Mouse (Mus musculus): ENCODE data around the gene Rex1bd. TPM values are rescaled to one million over a fixed set of nuclear protein-coding genes. Genes with fewer than 3 reads are reported as not detected.

Rex1bd gene
- polyA plus RNA-seq, 1 experiment from 2014 or later = 177 TPM

DNA sequence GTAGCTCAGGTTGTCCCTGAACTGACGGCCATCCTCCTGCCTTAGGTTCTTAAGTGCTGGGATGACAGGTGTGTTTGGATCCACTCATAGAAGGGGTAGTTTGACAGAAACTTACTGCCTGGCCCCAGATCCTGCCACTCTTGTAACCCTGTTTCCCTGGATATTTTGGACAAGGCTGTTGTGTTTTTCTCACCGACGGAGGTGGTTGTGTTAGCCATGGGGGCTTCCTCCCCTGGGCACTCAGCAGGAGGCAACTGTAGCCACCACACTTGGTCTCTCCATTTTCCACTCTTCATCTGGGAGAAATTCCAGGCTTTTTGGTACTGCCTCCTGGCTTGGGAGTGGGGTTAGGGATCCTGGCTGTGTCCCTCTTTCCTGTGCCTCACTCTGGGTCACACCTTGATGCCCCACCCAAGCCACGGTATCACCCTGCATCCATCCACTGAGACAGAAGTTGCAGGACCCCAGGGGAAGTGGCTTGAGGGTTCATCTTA is 33.5 kb upstream of the Rex1bd start:
- ATAC-seq (ENCODE audit: low FRiP score, low read depth) = no peak; the same call in 1 of the 2 replicates
- Histone ChIP-seq H3K4me2 (peak overlapping the region; percentile 91), H3K4me3 (peak overlapping the region; percentile 78), H3K9ac (peak overlapping the region; percentile 79), H3K27me3 (no peaks in the 10 kb centered on the region), H3K4me1 (replicated peaks) (peaks cover 46% of the 10 kb centered on the region), H3K27ac (replicated peaks) (peak overlapping the region; percentile 96), H3K36me3 (peaks cover 13% of the 10 kb centered on the region; the same call in 1 of the 2 replicates), H3K9me3 (no peaks in the 10 kb centered on the region)
- 11% methylated on average over 4 of the region's 4 CpGs for WGBS

DNA sequence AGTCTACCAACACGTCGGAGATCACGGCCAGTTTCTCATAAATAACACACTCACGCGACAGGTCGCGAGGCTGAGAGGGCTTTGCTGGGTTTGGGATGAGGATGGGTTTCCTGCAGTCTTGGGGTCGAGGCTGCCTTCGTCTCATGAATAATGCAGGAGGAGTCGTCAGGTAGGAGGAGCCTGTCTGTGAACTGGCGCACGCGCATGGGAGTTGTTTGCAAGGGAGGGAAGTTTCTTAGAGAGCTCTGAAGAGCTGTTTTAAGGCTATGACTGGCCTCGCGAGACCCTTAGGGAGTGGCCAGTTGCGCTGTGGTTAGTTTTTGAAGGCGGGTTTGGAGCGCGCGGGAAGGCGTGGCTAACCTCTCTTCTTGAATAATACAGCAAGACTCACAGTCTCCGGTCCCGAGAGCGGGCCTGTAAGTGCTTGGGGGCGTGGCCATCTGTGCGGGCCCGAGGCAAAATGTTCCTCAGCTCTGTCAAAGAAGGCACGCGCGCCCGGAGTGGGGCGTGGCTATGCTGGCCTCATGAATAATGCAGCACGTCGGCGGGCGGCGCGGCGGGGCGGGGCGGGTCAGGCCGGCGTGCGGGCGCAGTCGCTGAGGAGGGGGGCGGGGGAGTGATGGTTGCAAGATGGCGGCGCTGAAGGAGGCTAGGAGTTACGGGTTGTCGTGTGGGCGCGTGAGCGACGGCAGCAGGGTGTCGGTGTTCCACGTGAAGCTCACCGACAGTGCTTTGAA is 32.7 kb upstream of the Rex1bd start, which contains the start of gene Ell:
Gene Ell, plus strand, starts transcription at position 381 of the 737 bp plus-strand sequence.
- H3K27me3 ChIP-seq = no peaks in the 10 kb centered on the region
- peak within 1 kb of the TSS; percentile 91 for H3K4me2 ChIP-seq
- H3K9ac ChIP-seq = peak within 1 kb of the TSS; percentile 79
- peak within 1 kb of the TSS; percentile 78 for H3K4me3 ChIP-seq
- no peaks in the 10 kb centered on the region for H3K9me3 ChIP-seq
- peaks cover 20% of the 10 kb centered on the region for H3K36me3 ChIP-seq
- peak within 1 kb of the TSS; percentile 96 for H3K27ac ChIP-seq (replicated peaks)
- peaks cover 46% of the 10 kb centered on the region for H3K4me1 ChIP-seq (replicated peaks)
- peak; percentile 91 for ATAC-seq (ENCODE audit: low FRiP score, low read depth)
- WGBS = under 1% methylated on average over 58 of the region's 58 CpGs

DNA sequence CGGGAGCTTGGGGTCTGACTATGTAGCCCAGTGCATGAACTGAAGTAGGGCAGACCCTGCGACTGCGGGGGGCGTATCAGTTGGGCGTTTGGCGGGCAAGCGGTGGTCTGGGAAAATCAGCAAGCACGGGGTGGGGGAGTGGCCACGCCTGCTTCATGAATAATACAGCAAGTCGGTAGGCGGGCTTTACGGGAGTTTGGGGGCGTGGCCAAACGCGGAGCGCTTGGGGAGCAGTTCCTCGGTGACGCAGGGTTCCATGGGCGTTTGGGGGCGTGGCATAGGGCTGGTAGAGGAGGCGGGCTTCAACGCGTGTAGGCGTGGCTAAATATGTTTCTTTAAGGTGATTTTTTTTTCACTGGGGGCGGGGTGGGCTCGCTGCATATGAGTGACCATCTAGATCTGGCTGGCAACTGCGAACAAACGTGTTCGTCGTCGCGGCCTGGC is 32.1 kb upstream of the Rex1bd start:
- peak overlapping the region; percentile 91 for H3K4me2 ChIP-seq
- peaks cover 22% of the 10 kb centered on the region for H3K36me3 ChIP-seq
- H3K27me3 ChIP-seq = no peaks in the 10 kb centered on the region
- peak overlapping the region; percentile 78 for H3K4me3 ChIP-seq
- H3K9ac ChIP-seq = peak overlapping the region; percentile 79
- H3K4me1 ChIP-seq (replicated peaks) = peaks cover 41% of the 10 kb centered on the region
- under 1% methylated on average over 32 of the region's 32 CpGs for WGBS
- peak overlapping the region; percentile 96 for H3K27ac ChIP-seq (replicated peaks)
- peak; percentile 79 for ATAC-seq (ENCODE audit: low FRiP score, low read depth)
- no peaks in the 10 kb centered on the region for H3K9me3 ChIP-seq

DNA sequence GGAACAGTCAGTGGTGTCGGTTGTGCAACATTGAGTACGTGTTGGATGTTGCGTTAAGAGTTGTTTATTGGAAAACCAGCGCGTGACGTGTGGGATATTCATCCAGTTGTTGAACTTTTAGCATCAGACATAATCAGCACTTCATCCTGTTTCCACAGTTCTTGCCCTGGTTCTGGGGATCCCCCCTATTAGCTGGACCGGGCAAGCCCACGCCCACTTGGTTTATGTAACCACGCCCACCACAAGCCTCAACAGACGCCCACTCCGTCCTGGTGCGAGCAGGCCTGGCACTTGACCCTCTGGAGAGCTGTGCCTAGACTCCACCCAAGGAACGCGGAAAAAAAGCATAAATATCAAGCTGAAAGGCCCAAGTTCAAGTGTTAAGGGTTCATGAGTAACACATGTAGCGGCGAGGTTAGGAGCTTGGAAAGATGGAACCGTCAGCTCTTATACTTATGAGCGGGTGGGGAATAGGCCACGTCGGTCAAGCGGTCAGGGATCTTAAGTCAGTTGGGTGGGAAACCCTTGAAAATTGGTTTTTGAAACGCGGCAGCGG is 31.6 kb upstream of the Rex1bd start:
- peak overlapping the region; percentile 91 for H3K4me2 ChIP-seq
- peaks cover 35% of the 10 kb centered on the region for H3K4me1 ChIP-seq (replicated peaks)
- peak; percentile 10; the same call in 1 of the 2 replicates for ATAC-seq (ENCODE audit: low FRiP score, low read depth)
- peak overlapping the region; percentile 78 for H3K4me3 ChIP-seq
- peaks cover 22% of the 10 kb centered on the region for H3K36me3 ChIP-seq
- H3K27me3 ChIP-seq = no peaks in the 10 kb centered on the region
- no peaks in the 10 kb centered on the region for H3K9me3 ChIP-seq
- H3K9ac ChIP-seq = peak overlapping the region; percentile 39
- peak overlapping the region; percentile 96 for H3K27ac ChIP-seq (replicated peaks)
- WGBS = 12% methylated on average over 24 of the region's 24 CpGs

DNA sequence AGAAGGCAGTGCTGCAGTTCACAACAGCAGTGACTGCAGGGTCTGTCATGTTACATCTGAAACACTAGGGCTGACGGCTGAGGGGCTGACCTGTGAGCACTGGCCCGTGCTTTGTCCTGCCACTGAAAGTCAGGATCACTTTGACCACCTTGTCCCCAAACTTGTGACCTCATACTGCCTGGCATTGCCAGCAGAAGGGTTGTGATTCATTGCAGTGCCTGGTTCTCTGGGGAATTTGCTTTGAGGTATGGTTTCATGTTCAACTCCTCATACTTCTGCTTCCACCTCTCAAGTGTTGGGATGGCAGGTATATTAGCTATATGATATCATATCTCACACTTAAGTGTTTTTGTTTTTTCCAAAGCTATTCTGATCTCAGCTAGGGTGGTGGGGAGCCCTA is 29.1 kb upstream of the Rex1bd start:
- no peaks in the 10 kb centered on the region for H3K27me3 ChIP-seq
- H3K36me3 ChIP-seq = peaks cover 44% of the 10 kb centered on the region
- H3K27ac ChIP-seq (replicated peaks) = no peak overlapping the region
- no peak overlapping the region for H3K4me2 ChIP-seq
- ATAC-seq (ENCODE audit: low FRiP score, low read depth) = no peak
- no peaks in the 10 kb centered on the region for H3K9me3 ChIP-seq
- H3K9ac ChIP-seq = no peak overlapping the region
- H3K4me1 ChIP-seq (replicated peaks) = peaks cover 16% of the 10 kb centered on the region
- no peak overlapping the region for H3K4me3 ChIP-seq
- WGBS = 89% methylated on average over 2 of the region's 2 CpGs

DNA sequence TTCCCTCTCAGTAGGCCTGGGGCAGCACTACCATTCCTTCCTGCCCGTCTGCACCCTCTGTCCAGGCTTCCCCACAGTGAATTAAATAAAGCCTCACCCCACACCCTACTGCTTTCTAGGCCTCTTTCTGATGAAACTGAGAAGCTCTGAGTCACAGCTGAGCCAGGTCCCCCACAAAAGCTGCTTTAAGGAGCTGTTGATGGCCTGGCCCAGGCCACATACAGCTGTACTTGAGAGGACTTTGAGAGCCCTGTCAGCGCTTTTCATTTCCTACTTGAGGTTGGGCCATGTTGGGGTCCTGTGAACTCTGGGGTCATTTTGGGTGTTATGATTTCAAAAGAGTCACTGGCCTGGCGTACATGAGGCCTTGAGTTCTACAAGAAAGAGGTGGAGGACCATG is 28.7 kb upstream of the Rex1bd start:
- no peak for ATAC-seq (ENCODE audit: low FRiP score, low read depth)
- Histone ChIP-seq H3K4me3 (no peak overlapping the region), H3K27me3 (no peaks in the 10 kb centered on the region), H3K27ac (replicated peaks) (no peak overlapping the region), H3K36me3 (peaks cover 46% of the 10 kb centered on the region), H3K4me2 (no peak overlapping the region), H3K9me3 (no peaks in the 10 kb centered on the region), H3K4me1 (replicated peaks) (peaks cover 11% of the 10 kb centered on the region), H3K9ac (no peak overlapping the region)
- 97% methylated on average over 3 of the region's 3 CpGs for WGBS

DNA sequence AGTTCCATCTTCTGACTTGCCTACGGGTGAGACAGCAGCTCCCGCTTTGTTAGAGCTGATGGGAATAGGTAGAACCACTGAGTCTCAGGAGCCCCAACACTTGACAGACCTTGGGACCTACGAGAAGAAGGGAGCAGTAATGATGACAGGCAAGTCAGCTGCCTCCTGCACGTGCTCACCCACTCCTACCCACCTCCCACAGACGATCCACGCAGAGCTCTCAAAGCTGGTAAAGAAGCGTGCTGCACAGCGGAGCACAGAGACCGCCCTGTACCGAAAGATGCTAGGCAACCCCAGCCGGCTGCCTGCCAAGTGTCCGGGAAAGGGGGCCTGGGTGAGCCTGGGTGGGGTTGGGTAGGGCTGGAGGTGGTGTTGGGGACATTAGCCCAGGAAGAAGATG is 27.7 kb upstream of the Rex1bd start:
- H3K4me3 ChIP-seq = no peak overlapping the region
- 94% methylated on average over 12 of the region's 12 CpGs for WGBS
- peaks cover 46% of the 10 kb centered on the region for H3K36me3 ChIP-seq
- H3K9ac ChIP-seq = no peak overlapping the region
- peaks cover 17% of the 10 kb centered on the region for H3K4me1 ChIP-seq (replicated peaks)
- no peak overlapping the region for H3K4me2 ChIP-seq
- no peaks in the 10 kb centered on the region for H3K27me3 ChIP-seq
- no peaks in the 10 kb centered on the region for H3K9me3 ChIP-seq
- no peak for ATAC-seq (ENCODE audit: low FRiP score, low read depth)
- no peak overlapping the region for H3K27ac ChIP-seq (replicated peaks)

DNA sequence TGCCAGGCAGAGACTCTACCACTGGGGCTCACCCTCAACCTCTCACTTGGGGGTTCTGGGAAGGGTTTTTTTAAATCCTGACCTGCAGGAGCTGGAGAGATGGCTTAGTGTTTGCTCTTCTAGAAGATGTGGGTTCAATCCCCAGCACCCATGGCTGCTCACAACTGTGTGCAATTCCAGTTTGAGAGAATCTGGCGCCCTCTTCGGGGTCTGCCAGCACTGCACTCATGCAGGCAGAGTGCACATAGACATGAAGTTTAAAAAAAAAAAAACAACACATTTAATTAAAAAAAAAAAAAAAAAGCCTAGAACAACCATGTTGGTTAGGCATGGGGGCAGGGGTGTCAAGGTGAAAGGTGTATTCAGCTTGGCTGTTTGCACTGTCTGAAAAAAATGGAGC is 23.8 kb upstream of the Rex1bd start:
- Histone ChIP-seq H3K4me1 (replicated peaks) (peaks cover 31% of the 10 kb centered on the region), H3K4me3 (no peak overlapping the region), H3K36me3 (peaks cover 36% of the 10 kb centered on the region), H3K9me3 (no peaks in the 10 kb centered on the region), H3K27me3 (no peaks in the 10 kb centered on the region), H3K27ac (replicated peaks) (no peak overlapping the region), H3K4me2 (no peak overlapping the region), H3K9ac (no peak overlapping the region)
- ATAC-seq (ENCODE audit: low FRiP score, low read depth) = no peak
- 91% methylated on average over 2 of the region's 2 CpGs for WGBS

DNA sequence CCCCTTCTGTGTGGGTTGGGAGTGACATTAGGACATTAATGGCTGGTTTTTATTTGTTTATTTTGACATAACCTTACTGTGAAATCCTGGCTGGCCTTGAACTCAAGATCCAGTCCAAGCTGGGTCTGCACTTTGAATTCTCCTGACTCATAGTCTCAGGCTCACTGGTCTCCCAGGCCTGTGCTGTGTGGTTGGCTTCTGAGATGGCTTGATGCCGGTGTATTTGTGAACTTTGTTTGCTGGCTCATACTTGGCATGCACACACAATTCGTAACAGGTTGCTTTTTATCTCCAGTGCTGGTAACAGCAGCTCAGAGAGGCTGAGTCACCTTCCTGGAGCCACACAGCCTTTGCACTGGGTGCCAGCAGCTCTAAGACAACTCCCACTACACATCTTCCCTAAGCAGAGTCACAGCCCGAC is 23.2 kb upstream of the Rex1bd start:
- Histone ChIP-seq H3K4me2 (no peak overlapping the region), H3K4me1 (replicated peaks) (peaks cover 31% of the 10 kb centered on the region), H3K36me3 (peaks cover 30% of the 10 kb centered on the region), H3K27me3 (no peaks in the 10 kb centered on the region), H3K9me3 (no peaks in the 10 kb centered on the region), H3K9ac (no peak overlapping the region), H3K4me3 (no peak overlapping the region), H3K27ac (replicated peaks) (no peak overlapping the region)
- no peak for ATAC-seq (ENCODE audit: low FRiP score, low read depth)
- 98% methylated on average over 3 of the region's 3 CpGs for WGBS

DNA sequence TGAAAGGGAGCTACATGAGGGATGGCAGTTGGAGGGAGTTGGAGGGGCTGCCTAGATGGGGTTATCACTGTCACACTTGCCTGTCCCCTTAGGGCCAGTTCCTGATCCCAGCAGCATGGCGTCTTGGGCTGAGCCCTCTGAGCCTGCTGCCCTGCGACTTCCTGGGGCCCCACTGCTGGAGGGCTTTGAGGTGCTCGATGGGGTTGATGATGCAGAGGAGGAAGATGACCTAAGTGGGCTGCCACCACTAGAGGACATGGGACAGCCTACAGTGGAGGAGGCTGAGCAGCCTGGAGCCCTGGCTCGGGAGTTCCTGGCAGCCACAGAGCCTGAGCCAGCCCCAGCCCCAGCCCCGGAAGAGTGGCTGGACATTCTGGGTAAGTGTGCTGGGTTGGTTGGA is 22.7 kb upstream of the Rex1bd start:
- H3K4me2 ChIP-seq = no peak overlapping the region
- no peaks in the 10 kb centered on the region for H3K9me3 ChIP-seq
- no peak overlapping the region for H3K4me3 ChIP-seq
- no peak for ATAC-seq (ENCODE audit: low FRiP score, low read depth)
- no peak overlapping the region for H3K9ac ChIP-seq
- WGBS = 87% methylated on average over 5 of the region's 5 CpGs
- no peaks in the 10 kb centered on the region for H3K27me3 ChIP-seq
- no peak overlapping the region for H3K27ac ChIP-seq (replicated peaks)
- peaks cover 27% of the 10 kb centered on the region for H3K36me3 ChIP-seq
- H3K4me1 ChIP-seq (replicated peaks) = peaks cover 31% of the 10 kb centered on the region

DNA sequence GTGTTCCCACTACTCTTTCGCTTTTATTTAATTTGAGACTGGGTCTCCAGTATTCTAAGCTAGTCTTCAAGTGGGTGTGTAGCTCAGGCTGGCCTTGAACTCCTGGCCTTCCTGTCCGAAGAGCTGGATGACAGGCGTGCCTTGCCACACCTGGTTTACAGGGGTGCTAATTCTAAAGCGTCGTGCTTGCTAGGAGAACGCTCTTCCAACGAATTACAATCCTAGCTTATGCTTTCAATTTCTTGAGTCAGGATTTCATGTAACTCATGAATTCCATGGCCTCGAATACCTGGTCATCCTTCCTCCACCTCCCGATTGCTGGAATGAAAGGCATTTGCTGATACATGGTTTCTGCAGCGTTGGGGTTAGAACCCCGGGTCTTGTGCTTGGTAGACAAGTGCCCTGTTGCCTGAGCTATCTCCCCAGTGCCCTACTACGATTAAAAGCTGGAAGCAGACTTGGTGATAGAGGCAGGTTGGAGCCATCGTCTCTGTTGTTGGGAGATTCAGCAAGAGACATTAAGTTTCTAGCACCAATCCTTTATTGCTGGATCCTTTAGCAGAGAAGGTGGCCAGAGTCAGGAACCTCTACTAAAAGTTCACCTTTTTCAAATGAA is 21.7 kb upstream of the Rex1bd start:
- Histone ChIP-seq H3K4me2 (peak overlapping the region; percentile 82), H3K9ac (peak overlapping the region; percentile 88), H3K4me1 (replicated peaks) (peaks cover 37% of the 10 kb centered on the region), H3K27ac (replicated peaks) (peak overlapping the region; percentile 92), H3K27me3 (no peaks in the 10 kb centered on the region), H3K4me3 (peak overlapping the region; percentile 88), H3K9me3 (no peaks in the 10 kb centered on the region), H3K36me3 (peaks cover 24% of the 10 kb centered on the region)
- no peak for ATAC-seq (ENCODE audit: low FRiP score, low read depth)
- WGBS = 36% methylated on average over 13 of the region's 13 CpGs

Measured in hindbrain, embryonic 15.5 days (tissue).